Mouse (Mus musculus): ENCODE data around the gene Dapk3.

DNA sequence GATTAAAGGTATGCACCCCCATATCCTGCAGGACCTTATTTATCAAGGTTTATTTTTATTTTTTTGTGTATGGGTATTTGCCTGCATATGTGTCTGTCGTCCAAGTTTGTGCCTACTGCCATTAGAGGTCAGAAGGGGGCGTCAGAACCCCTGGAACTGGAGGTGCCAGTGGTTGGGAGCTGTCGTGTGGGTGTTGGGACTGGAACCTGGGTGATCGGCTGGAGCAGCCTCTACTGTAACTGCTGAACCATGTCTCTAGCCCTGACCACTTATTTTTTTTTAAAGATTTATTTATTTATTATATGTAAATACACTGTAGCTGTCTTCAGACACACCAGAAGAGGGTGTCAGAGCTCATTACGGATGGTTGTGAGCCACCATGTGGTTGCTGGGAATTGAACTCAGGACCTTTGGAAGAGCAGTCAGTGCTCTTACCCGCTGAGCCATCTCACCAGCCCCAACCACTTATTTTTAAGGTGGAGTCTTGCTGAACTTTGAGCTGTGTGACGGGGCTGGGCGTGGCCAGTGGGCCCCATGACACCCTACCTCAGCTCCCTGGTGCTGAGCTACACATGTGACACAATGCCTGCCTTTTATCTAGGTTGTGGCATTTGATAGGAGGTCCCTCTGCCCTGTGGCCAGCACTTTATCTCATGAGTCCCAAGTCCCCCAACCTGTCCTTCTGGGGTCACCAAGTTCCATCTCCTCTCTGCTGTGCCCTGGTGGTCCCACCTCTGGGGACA lies 20.3 kb downstream of the Dapk3 start:
- no peak for TF ChIP-seq GATA1 (IDR thresholded peaks at IDR 0.05; ENCODE audit: borderline replicate concordance, low read length)
- no peak for TF ChIP-seq CTCF (IDR thresholded peaks at IDR 0.05; ENCODE audit: low read depth, low read length)
- TF ChIP-seq POLR2AphosphoS5 (IDR thresholded peaks at IDR 0.05; ENCODE audit: insufficient replicate concordance, low read depth, low read length) = no peak
- no peak for TF ChIP-seq GATA2 (IDR thresholded peaks at IDR 0.05; ENCODE audit: borderline replicate concordance, low read depth, low read length)

All from G1E (cell line).